Mouse (Mus musculus): Measurements from ENCODE around the gene Tmem9b.

Tmem9b gene

GRCm38 (mm10) chr7:109712198-109712597, 40.5 kb downstream of the Tmem9b start:
- no peaks in the 10 kb centered on the region for H3K27me3 ChIP-seq (ENCODE audit: control insufficient read depth, insufficient read depth, low read length, poor library complexity, severe bottlenecking)
- H3K36me3 ChIP-seq (ENCODE audit: control insufficient read depth, insufficient read depth, low read length, poor library complexity, severe bottlenecking): peaks cover 8% of the 10 kb centered on the region; the same call in 1 of the 2 replicates
- no peak for DNase-seq (ENCODE audit: low read depth, low spot score)

GRCm38 (mm10) chr7:109710069-109710468, 42.6 kb downstream of the Tmem9b start:
- no peaks in the 10 kb centered on the region for H3K27me3 ChIP-seq (ENCODE audit: control insufficient read depth, insufficient read depth, low read length, poor library complexity, severe bottlenecking)
- no peak for DNase-seq (ENCODE audit: low read depth, low spot score)
- H3K36me3 ChIP-seq (ENCODE audit: control insufficient read depth, insufficient read depth, low read length, poor library complexity, severe bottlenecking): peaks cover 8% of the 10 kb centered on the region; the same call in 1 of the 2 replicates

DNA sequence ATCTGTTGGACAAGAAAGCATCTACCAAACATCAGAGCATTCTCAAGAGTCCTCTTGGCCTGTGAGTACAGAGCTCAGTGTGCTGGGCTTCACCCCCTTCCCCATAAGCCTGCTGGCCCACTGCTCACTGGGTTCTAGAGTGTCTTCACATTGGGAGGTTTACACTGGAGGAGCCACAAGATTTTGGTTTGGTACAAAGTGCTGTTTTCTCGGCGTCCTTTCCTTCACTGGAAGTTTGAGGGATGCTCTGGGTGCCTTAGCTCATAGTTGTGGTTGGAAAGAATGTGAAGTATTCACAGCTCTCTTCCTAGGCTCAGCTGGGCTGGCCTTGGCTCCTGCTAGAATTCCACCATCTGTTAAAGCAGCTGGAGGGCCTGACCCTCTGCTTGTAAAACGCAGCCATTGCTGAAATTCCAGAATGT, 43.7 kb downstream of the Tmem9b start:
- no peak for DNase-seq (ENCODE audit: low read depth, low spot score)
- Histone ChIP-seq H3K27me3 (ENCODE audit: control insufficient read depth, insufficient read depth, low read length, poor library complexity, severe bottlenecking) (no peaks in the 10 kb centered on the region), H3K36me3 (ENCODE audit: control insufficient read depth, insufficient read depth, low read length, poor library complexity, severe bottlenecking) (peaks cover 8% of the 10 kb centered on the region; the same call in 1 of the 2 replicates)

DNA sequence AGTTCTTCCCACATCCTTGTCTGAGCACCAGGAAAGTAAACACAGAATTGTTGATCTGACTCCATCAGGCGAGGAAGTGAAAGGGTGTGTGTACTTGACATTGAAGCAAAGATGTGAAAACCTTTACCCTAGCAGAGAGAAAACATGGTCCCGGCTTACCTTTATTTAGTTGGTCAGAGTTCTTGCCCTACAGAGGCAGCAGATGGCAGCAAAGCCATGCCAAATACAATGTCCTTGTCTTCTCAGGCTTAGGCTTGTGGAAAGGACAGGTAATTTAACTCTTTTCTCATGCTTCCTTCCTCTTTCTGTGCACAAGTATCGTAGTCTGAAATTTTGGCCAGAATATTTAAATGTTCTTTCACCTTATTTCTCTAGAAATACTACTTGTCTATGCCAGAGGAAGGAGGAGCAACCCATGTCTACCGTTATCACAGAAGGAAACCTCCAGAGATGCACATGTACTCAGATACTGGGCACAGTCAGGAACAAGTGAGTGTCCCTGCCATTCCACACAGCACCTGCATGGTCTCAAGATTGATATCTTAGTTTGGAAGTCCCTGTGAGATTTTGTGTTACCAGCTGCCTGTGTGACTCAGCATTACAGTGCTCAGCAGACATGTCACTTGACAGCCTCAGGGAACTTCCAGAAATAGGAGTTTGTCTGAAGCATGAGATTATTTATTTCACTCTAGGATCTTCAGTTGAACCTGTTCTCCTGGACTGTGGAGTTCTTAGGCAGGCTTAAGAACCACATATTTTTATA, 45.5 kb downstream of the Tmem9b start:
- no peaks in the 10 kb centered on the region for H3K27me3 ChIP-seq (ENCODE audit: control insufficient read depth, insufficient read depth, low read length, poor library complexity, severe bottlenecking)
- DNase-seq (ENCODE audit: low read depth, low spot score): peak; percentile 73
- H3K36me3 ChIP-seq (ENCODE audit: control insufficient read depth, insufficient read depth, low read length, poor library complexity, severe bottlenecking): peaks cover 6% of the 10 kb centered on the region; the same call in 1 of the 2 replicates

DNA sequence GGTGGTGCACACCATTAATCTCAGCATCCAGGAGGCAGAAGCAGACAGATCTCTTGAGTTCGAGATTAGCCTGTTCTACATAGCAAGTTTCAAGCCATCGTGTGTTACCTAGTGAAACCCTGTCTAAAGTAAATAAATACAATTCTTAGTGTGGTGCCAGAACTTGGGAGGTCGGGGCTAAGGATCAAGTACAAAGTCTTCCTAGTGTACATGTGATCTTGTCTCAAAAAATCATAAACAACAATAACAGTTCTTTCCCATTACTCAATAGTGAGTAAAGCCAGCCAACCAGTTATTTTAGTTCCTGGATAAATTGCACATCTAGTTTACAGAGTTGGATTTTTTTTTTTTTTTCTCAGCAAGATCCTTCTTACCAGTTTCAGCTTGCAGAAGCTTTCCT, 48.2 kb downstream of the Tmem9b start:
- DNase-seq (ENCODE audit: low read depth, low spot score): no peak
- Histone ChIP-seq H3K27me3 (ENCODE audit: control insufficient read depth, insufficient read depth, low read length, poor library complexity, severe bottlenecking) (no peaks in the 10 kb centered on the region), H3K36me3 (ENCODE audit: control insufficient read depth, insufficient read depth, low read length, poor library complexity, severe bottlenecking) (peaks cover 3% of the 10 kb centered on the region; the same call in 1 of the 2 replicates)

GRCm38 (mm10) chr7:109704016-109704377, 48.7 kb downstream of the Tmem9b start:
- H3K36me3 ChIP-seq (ENCODE audit: control insufficient read depth, insufficient read depth, low read length, poor library complexity, severe bottlenecking): peaks cover 3% of the 10 kb centered on the region; the same call in 1 of the 2 replicates
- H3K27me3 ChIP-seq (ENCODE audit: control insufficient read depth, insufficient read depth, low read length, poor library complexity, severe bottlenecking): no peaks in the 10 kb centered on the region
- DNase-seq (ENCODE audit: low read depth, low spot score): no peak

DNA sequence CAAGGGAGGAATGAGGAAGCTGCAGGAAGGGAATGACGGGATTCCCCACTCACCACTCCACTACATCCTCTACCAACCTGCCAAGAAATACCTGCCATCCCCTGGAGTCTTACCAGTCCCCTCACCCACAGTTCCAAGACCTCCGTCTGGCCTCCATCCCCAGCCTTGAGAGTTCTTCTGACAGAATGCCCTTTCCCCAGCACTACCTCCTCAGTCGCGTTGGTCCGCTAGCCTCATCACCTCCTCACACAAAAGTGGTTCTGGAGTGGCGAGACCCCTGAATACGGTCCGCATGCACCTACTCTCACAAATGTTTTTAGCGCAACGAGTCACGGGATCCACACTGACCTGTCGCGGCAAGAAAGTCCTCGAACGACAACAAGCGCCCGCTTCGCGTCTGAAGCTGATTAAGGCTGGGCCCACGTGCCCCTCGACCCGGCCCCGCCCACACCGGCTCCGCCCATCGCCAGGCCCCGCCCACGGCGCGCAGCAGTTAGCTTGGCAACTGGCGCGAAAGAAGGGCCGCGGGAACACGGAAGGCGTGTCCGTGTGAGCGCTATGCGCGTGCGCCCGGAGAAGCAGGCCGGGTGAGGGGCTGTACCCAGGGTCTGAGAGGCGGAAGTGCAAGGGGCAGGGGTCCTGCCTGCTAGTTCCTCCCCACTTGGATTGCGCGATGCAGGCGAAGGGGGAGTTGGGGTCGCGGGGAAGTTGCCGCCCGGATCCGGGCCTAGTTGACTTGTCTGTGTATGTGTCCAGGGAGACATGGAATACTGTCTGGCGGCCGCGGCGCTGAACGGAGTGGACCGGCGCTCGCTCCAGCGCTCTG, 49.3 kb downstream of the Tmem9b start, which contains the start of the genes St5 and Akip1:
Gene St5, minus strand, starts transcription at position 416 of the 826 bp plus-strand sequence.
Gene Akip1, plus strand, starts transcription at position 501 of the 826 bp plus-strand sequence.
- H3K36me3 ChIP-seq (ENCODE audit: control insufficient read depth, insufficient read depth, low read length, poor library complexity, severe bottlenecking): peaks cover 2% of the 10 kb centered on the region; the same call in 1 of the 2 replicates
- no peaks in the 10 kb centered on the region for H3K27me3 ChIP-seq (ENCODE audit: control insufficient read depth, insufficient read depth, low read length, poor library complexity, severe bottlenecking)
- peak; percentile 94 for DNase-seq (ENCODE audit: low read depth, low spot score)

- Histone ChIP-seq H3K27me3 (ENCODE audit: control insufficient read depth, insufficient read depth, low read length, poor library complexity, severe bottlenecking) (no peaks in the 10 kb centered on the region), H3K36me3 (ENCODE audit: control insufficient read depth, insufficient read depth, low read length, poor library complexity, severe bottlenecking) (no peaks in the 10 kb centered on the region; the same call in 1 of the 2 replicates)
- no peak for DNase-seq (ENCODE audit: low read depth, low spot score)
Measured at GRCm38 (mm10) chr7:109702721-109703120, 50.0 kb downstream of the Tmem9b start.

GRCm38 (mm10) chr7:109700213-109700612, 52.5 kb downstream of the Tmem9b start:
- peak; percentile 15 for DNase-seq (ENCODE audit: low read depth, low spot score)
- Histone ChIP-seq H3K36me3 (ENCODE audit: control insufficient read depth, insufficient read depth, low read length, poor library complexity, severe bottlenecking) (no peaks in the 10 kb centered on the region), H3K27me3 (ENCODE audit: control insufficient read depth, insufficient read depth, low read length, poor library complexity, severe bottlenecking) (no peaks in the 10 kb centered on the region)

- no peak for DNase-seq (ENCODE audit: low read depth, low spot score)
- Histone ChIP-seq H3K36me3 (ENCODE audit: control insufficient read depth, insufficient read depth, low read length, poor library complexity, severe bottlenecking) (no peaks in the 10 kb centered on the region), H3K27me3 (ENCODE audit: control insufficient read depth, insufficient read depth, low read length, poor library complexity, severe bottlenecking) (no peaks in the 10 kb centered on the region)
Measured at GRCm38 (mm10) chr7:109695339-109695726, 57.3 kb downstream of the Tmem9b start.

- Histone ChIP-seq H3K27me3 (ENCODE audit: control insufficient read depth, insufficient read depth, low read length, poor library complexity, severe bottlenecking) (no peaks in the 10 kb centered on the region), H3K36me3 (ENCODE audit: control insufficient read depth, insufficient read depth, low read length, poor library complexity, severe bottlenecking) (no peaks in the 10 kb centered on the region)
- no peak for DNase-seq (ENCODE audit: low read depth, low spot score)
Measured at GRCm38 (mm10) chr7:109694576-109695338, 57.9 kb downstream of the Tmem9b start.

DNA sequence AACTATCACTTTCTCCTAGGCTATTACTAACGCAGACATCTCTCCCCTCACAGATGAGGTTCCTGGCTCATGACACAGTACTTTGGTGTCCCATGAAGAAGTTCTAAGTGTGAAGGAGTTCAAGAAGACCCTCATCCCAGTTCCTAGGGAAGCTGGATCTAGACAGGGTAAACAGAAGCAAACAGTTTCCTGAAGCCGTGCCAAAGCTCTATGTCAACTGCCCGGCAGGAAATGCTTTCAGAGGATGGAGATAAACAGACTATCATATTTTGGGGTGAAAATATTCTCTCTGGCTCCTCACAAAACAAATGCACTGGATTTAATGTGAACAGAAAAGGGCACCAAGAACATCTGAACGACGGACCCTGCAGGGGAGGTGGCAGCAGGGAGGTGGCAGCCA, 61.7 kb downstream of the Tmem9b start:
- no peak for DNase-seq (ENCODE audit: low read depth, low spot score)
- Histone ChIP-seq H3K36me3 (ENCODE audit: control insufficient read depth, insufficient read depth, low read length, poor library complexity, severe bottlenecking) (no peaks in the 10 kb centered on the region), H3K27me3 (ENCODE audit: control insufficient read depth, insufficient read depth, low read length, poor library complexity, severe bottlenecking) (no peaks in the 10 kb centered on the region)

DNA sequence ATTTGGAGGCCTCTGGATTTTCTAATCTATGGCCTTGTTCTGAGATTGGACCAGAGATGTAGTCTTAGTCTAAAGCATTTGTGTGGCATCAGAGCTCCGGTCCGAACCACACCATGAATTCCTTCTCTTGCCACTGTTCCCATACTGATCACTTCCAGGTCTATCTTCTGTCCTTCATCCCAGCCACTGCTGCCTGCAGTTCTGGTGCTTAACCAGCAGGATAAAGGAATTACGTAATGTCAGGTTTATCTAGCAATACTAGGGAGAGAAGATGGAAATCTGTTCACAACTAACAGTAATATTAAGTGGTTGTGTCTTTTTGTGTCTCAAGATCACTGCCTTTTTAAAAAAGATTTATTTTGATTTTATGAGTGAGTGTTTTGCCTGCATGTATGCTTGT, 62.6 kb downstream of the Tmem9b start:
- no peak for DNase-seq (ENCODE audit: low read depth, low spot score)
- Histone ChIP-seq H3K27me3 (ENCODE audit: control insufficient read depth, insufficient read depth, low read length, poor library complexity, severe bottlenecking) (no peaks in the 10 kb centered on the region), H3K36me3 (ENCODE audit: control insufficient read depth, insufficient read depth, low read length, poor library complexity, severe bottlenecking) (no peaks in the 10 kb centered on the region)

DNA sequence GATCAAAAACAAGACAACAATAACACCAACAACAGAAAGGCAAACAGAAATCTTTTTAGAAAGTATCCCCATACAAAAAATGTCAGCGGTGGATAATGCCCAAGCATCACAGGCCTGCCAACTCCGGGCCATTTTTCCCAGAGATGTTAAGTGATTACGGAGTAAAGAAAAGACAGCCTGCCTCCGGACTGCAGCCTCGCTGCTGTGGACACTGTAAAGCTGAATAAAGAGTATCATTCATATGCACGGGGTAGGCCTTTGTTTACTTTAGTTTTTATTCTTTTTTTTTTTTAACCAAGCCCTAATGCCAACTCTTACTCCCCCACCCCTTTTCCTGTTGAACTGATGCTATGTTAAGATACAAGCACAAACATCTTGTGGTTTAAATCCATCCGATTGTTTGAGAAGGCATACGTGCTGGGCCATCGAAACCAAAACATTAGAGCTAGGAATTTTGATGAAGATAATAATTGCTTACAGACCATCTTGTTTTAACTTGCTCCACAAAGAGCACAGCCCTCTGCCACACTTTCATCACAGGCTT, 66.0 kb downstream of the Tmem9b start:
- DNase-seq (ENCODE audit: low read depth, low spot score): no peak
- Histone ChIP-seq H3K27me3 (ENCODE audit: control insufficient read depth, insufficient read depth, low read length, poor library complexity, severe bottlenecking) (no peaks in the 10 kb centered on the region), H3K36me3 (ENCODE audit: control insufficient read depth, insufficient read depth, low read length, poor library complexity, severe bottlenecking) (no peaks in the 10 kb centered on the region)

Measured in splenic B cell, adult 2 months (primary cell).